Mouse (Mus musculus) adrenal gland, postnatal 14 days (tissue): ENCODE results near the gene Gm44579. TPM values are rescaled to one million over a fixed set of nuclear protein-coding genes. Genes with fewer than 3 reads are reported as not detected.

Experiments used
- DNase-seq: peaks from one replicate; pipeline ENCODE4 v3.0.0; 2021; ENCODE audit warnings: mixed read lengths
- total RNA-seq: library from RNA; stranded (reverse); gene quantifications from 2 replicates; pipeline ENCODE4 v1.2.3, GENCODE M21; 2021

Gene Gm44579
- total RNA-seq, 1 experiment from 2014 or later = not detected

- peak; percentile 89 for DNase-seq
Measured at GRCm38 (mm10) chr15:98167645-98168621, 52.8 kb downstream of the Gm44579 start.

GRCm38 (mm10) chr15:98166963-98167644 lies 53.7 kb downstream of the Gm44579 start, which contains the start of gene Ccdc184:
Gene Ccdc184, plus strand, starts transcription at chr15:98167158.
- DNase-seq = no peak

DNA sequence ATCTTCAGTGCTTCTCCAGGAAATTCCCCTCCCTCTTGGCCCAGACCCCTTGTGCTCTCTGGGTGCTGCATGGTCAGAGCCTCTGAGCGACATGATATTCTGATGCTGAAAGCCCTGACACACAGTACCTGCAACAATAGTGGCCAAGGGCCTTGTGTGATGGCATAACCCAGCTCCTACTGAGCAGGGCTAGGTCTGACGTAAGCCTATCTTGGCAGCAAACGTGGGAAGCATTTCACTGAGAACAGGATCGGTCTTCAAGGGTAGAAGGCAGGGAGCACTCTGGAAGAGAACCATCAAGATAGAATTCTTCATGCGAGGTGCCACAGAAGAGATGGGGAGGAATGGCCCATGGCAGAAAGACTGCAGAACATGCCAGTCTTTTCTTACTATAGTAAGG lies 55.3 kb downstream of the Gm44579 start, which contains the start of gene Asb8:
Gene Asb8 (minus strand): TSS at position 101 of the 400 bp plus-strand sequence.
- DNase-seq = no peak

DNA sequence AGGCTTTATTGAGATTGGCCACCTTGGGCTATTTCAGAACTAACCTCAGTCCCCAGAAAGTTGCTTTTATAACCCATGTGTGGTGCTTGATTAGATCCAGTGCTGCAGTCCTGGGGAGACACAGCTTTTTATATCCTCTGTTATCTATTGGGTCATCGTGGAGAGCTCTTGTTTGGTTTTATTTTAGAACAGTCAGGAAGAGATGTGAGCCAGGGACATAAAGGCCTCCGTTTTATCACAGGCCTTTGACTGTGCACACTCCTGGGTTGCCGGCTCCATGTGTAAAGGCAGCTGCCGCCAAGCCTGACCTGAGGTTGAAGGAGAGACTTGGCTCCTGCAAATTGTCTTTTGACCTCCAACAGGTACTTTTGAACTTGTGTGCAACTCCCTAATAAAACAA lies 58.2 kb downstream of the Gm44579 start:
- DNase-seq = no peak

DNA sequence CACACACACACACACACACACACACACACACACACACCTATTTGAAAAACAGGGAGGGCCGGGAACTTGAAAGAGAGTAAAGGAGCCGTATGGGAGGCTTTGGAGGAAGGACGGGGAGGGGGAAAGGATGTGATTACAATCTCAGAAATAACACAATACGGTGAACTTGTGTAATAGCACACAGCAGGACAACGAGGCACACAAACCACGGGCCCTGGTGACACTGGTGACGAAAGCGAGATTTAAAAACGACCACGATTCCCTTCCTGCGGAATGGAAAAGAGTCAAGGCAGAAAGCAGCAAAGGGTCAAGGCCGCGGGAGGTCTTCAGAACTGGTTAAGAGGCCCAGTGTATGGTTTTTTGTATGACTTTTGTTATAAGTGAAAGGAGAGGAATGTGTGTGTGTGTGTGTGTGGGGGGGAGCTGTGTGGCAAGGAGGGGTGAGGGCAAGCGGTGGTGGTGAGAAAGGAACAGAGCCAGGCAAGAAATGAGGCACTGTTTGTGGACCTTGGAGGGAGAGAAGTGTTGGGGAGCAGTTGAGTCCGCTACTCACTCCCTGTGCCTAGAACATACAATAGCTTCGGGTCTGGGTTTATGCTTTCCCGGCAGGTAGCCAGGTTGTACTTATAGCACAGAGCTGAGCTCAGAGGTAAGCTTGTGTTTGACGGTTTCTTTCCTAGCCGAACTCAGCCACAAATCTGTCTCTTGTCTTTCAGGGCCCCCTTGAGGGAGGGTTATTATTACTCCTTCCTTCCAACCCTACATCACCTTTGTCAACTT lies 59.6 kb downstream of the Gm44579 start:
- DNase-seq = no peak

DNA sequence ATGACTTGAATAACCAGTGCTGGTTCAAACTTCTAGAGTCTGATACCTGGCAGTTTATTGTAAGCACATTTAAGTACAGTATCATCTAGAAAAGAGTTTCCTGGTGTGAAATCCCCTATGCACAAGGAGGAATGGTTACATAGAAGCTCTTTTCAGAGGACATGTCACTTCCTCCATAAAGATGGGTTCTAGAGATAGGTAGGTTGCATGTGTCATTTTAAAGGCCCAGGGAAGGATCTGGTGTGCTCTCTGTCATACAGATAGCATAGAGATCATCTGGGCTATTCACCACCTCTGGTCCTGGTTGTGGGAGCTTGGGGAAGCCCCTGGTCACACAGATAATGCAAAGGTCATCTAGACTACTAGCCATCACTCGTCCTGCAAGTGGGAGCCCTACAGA lies 63.5 kb downstream of the Gm44579 start:
- no peak for DNase-seq

DNA sequence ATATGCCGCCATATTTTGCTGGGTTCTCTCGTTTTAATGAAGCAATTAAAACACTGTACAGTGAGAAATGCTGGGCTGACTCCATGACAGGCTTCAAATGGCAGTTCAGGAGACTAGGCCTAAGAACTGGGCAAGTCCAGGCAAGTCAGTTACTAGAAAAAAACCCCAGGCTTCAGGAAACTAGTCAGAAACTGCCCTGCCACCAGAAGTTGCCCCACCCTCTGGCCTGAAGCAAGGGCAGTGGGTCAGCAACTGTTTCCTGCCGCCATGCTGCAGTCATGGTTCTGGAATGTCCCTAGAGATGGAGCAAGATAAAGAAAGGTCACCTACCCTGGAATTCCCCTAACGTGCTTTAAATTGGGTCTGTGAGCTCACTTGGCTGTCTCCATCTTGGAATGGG lies 64.8 kb downstream of the Gm44579 start:
- DNase-seq = peak; percentile 47

DNA sequence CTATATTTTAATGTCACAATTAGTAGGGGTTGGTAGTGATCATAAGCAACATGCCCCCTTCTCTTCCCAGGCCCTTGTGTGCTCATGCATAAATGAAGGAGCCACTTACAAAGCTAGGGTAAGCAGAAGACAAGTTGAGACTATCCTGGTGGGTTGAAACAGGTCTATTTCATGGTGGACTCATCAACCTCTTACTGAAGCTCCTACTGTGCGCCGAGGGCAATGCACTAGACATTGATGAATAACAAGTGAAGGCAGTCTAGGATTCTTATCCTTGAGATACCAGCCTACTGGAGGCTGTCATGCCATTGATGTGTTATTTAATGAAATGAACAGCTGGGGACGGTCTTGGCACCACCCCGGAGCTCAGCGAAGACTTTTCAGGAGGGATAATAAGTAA lies 65.5 kb downstream of the Gm44579 start:
- DNase-seq = no peak

DNA sequence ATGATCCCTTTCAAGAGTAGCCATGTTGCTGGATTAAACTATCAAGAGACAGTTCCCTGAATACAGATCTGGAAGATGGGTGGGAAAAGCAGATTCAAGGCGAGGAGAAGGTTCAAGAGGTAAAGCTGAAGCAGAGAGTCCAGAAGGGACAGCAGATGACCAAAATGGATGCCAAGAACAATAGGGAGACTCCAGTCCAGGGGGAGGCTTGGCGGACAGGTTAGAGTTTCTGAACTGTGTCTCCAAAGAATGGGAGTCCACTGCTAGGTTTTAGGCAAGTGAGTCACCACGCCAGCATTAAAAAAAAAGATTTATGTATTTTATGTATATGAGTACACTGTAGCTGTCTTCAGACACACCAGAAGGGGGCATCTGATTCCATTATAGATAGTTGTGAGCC lies 66.1 kb downstream of the Gm44579 start:
- no peak for DNase-seq

DNA sequence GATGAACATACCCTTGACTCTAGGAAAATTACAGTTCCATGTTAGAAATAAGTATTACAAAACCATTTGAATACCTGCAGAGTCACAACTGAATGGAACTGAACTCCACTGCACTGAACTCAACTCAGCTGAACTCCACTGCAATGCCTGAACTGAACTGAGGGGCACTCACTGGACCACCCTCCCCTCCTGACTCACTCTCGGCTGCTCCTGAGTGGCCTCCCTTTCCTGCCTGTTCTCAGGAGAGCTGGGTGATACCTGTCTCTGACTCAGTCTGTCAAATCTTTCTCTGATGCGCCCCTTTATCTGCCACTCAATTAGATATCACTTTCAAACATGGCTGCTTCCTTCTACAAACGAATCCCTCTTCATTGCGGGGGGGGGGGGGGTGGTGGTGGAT lies 66.6 kb downstream of the Gm44579 start:
- DNase-seq = no peak

GRCm38 (mm10) chr15:98153625-98154024 lies 67.2 kb downstream of the Gm44579 start:
- peak; percentile 32 for DNase-seq

- no peak for DNase-seq
Measured at GRCm38 (mm10) chr15:98152916-98153315, 67.9 kb downstream of the Gm44579 start.

GRCm38 (mm10) chr15:98149166-98149602 lies 71.6 kb downstream of the Gm44579 start:
- DNase-seq = no peak

GRCm38 (mm10) chr15:98148356-98148755 lies 72.4 kb downstream of the Gm44579 start:
- no peak for DNase-seq

DNA sequence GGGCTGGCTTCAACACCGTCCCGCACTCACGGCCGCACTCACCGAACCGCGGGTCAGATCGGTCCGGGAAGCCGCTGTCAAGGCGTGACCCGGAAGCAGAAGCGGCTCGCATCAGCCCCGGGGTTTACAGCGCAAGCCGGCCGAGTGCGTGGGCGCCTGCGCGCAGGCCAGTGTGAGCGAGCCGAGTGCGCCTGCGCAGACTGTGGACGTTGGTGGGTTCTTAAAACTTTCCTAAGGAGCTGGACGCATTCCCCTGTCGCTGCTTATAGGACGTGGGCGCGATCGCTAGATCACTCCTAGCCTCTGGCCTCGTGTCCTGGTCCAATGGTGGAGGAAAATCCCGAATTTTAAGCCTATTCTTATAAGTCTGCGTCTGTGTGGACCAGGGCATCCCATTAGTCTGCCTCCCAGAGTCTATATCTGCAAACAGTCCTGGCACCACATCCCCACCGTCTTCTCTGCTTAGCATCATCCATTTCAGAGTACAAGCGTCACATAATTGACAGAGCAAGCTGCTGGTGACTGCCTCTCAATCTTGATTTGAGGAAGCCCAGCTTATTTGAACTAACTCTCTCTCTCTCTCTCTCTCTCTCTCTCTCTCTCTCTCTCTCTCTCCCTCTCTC lies 75.1 kb downstream of the Gm44579 start:
- DNase-seq = peak; percentile 97

GRCm38 (mm10) chr15:98144861-98145507 lies 75.8 kb downstream of the Gm44579 start:
- peak; percentile 62 for DNase-seq

- no peak for DNase-seq
Measured at GRCm38 (mm10) chr15:98142515-98142914, 78.3 kb downstream of the Gm44579 start.

DNA sequence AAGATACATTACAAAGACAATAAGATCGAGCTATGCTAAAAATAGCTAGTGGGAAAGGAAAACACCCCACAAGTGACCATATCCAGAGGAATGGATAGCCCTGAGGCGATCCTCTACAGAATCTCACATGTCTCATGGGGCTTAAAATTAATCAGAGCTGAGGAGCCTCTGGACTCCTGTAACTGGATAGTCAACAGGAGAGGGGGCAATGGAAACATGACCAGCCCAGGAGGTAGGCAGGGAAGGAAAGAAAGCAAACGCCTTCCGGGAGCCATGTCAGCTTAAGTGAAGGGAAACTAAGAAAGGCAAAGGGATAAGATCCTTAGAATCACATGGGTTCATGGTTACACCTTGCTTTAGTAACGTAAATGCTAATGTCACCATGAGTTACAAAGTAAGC lies 80.0 kb downstream of the Gm44579 start:
- DNase-seq = no peak

GRCm38 (mm10) chr15:98139763-98140162 lies 81.0 kb downstream of the Gm44579 start:
- DNase-seq = no peak

DNA sequence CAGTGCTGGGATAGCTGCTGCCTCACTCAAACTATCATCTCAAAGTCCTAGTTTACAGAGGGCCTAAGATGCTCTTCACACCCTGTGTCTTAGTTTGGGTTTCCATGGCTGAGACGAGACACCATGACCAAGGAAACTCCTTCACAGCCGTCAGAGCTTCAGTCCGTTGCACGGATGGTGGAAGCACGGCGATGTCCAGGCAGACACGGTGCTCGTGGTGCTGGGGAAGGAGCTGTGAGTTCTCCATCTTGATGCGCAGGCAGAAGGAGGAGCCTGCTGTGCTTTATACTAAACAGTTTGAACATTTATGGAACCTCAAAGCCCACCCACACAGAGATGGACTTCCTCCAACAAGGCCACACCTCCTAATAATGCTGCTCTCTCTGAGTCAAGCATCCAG lies 83.9 kb downstream of the Gm44579 start:
- DNase-seq = no peak
